Mouse (Mus musculus): Measurements from ENCODE around the gene Ubald2. TPM values are rescaled to one million over a fixed set of nuclear protein-coding genes. Genes with fewer than 3 reads are reported as not detected.

Ubald2 gene
- total and polyA plus RNA-seq, 3 experiments = 56.8 to 77.7 TPM; not detected in 1

DNA sequence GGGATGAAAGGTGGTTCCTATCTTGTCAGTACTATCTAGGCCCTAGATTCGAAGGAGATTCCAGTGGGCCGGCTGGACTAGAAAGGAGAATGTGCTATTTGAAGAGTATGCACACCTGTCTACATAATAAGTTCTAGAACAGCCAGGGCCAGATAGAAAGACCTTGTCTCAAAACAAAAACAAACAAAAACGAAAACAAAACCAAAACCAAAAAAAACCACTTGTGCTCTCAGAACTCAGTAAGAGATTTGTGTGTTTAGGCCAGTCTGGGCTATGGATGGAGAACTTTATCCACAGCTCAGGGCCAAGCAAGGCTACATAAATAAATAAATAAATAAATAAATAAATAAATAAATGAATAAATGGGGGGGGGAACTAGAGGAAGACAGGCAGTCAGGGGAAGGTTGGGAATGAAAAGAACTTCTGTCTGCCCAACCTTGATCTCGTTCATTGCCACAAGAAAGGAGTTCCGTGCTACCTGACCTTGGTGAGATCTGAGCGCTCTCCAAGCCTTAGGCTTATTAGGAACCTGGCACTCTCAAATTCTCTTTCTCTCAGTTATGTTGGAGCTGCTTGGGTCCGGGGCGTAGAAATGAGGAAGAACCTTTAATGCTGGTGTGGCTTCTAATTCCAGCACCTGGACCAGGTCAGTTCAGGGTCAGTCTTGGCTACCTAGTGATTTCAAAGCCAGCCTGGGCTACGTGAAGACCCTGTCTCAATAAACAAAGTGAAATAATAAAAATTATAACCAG, 3.9 kb upstream of the Ubald2 start:
- H3K27ac ChIP-seq (ENCODE audit: control insufficient read depth, low read depth, low read length) = peak overlapping the region; percentile 66
- H3K4me1 ChIP-seq (ENCODE audit: control insufficient read depth in 1 of 2, insufficient read depth in 2 of 2, low read length in 2 of 2) = peaks cover 15 to 49% of the 10 kb centered on the region in 2 experiments
- TF ChIP-seq GATA1 (IDR thresholded peaks at IDR 0.05; ENCODE audit: low read depth, low read length) = 0 out of 2 replicates have a peak, but pooled peaks have one; percentile 19
- TF ChIP-seq TAL1 (IDR thresholded peaks at IDR 0.05; ENCODE audit: low read length) = no peak
- no peak for TF ChIP-seq ZC3H11A (IDR thresholded peaks at IDR 0.05; ENCODE audit: low read depth, low read length)
- TF ChIP-seq ETS1 (IDR thresholded peaks at IDR 0.05; ENCODE audit: low read depth, low read length) = peak; percentile 42; the same call in 1 of the 2 replicates
- TF ChIP-seq EP300 (IDR thresholded peaks at IDR 0.05; ENCODE audit: low read depth in 1 of 2, low read length in 2 of 2) = peak in 1 of 2 experiments; percentile 27; a peak in 1 of 4 replicates
- TF ChIP-seq MYC (IDR thresholded peaks at IDR 0.05; ENCODE audit: low read depth, low read length) = no peak
- H3K9ac ChIP-seq (ENCODE audit: control insufficient read depth, low read depth, low read length, poor library complexity, severe bottlenecking) = peak overlapping the region; percentile 53
- peaks cover 0 to 38% of the 10 kb centered on the region in 2 experiments; a peak in 2 of 4 replicates for H3K36me3 ChIP-seq (ENCODE audit: control insufficient read depth in 1 of 2, insufficient read depth in 2 of 2, low read length in 2 of 2)
- peak; percentile 61 for DNase-seq (ENCODE audit: low read depth, low spot score)
- H3K27me3 ChIP-seq (ENCODE audit: control insufficient read depth in 1 of 2, insufficient read depth in 2 of 2, low read length in 2 of 2) = no peaks in the 10 kb centered on the region
- no peaks in the 10 kb centered on the region for H3K9me3 ChIP-seq (replicated peaks; ENCODE audit: insufficient read depth, low read length)
- H3K79me2 ChIP-seq (ENCODE audit: control insufficient read depth, insufficient read depth, low read length, poor library complexity) = peaks cover 7% of the 10 kb centered on the region
- H3K4me3 ChIP-seq (ENCODE audit: control insufficient read depth in 1 of 2, insufficient read depth in 1 of 2, low read depth in 2 of 2, low read length in 2 of 2) = peak overlapping the region; percentile 34 to 61

DNA sequence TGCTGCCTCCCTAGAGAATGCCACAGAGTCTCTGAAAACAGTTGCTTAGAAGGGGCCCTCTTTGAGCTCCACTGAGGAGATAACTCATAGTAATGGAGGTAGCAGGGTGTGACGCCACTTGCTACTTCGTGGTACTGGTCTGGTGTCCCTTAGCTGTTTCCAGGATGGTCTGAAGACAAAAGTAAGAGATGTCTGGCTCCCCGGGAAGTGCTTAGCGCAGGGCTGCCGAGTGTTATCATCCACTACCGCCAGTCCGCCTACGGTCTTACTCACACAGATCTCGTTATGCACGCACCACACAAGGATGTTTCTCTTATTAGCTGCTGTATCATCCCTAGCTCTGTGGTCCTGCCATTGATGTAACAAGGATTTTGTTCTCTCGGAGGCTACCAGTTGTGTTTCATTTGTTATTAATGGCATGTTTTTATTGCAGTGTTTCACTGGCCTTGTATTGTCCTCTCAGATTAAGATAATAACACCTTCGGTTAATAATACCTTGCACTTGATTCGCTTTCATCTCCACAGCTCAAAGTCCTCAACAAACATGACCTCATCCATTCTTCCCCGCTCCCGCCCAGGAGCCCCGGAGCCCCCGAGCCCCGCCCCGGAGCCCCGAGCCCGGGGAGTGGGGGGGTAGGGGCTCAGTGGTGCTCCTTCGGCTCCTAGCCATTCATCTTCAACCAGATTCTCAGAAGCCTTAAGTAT, 3.0 kb upstream of the Ubald2 start:
- peaks cover 20 to 54% of the 10 kb centered on the region in 2 experiments for H3K4me1 ChIP-seq (ENCODE audit: control insufficient read depth in 1 of 2, insufficient read depth in 2 of 2, low read length in 2 of 2)
- H3K4me3 ChIP-seq (ENCODE audit: control insufficient read depth in 1 of 2, insufficient read depth in 1 of 2, low read depth in 2 of 2, low read length in 2 of 2) = peak overlapping the region; percentile 34 to 61
- H3K9me3 ChIP-seq (replicated peaks; ENCODE audit: insufficient read depth, low read length) = no peaks in the 10 kb centered on the region
- peak overlapping the region; percentile 53 for H3K9ac ChIP-seq (ENCODE audit: control insufficient read depth, low read depth, low read length, poor library complexity, severe bottlenecking)
- no peaks in the 10 kb centered on the region for H3K27me3 ChIP-seq (ENCODE audit: control insufficient read depth in 1 of 2, insufficient read depth in 2 of 2, low read length in 2 of 2)
- peak; percentile 86 for DNase-seq (ENCODE audit: low read depth, low spot score)
- TF ChIP-seq MAFK (IDR thresholded peaks at IDR 0.05; ENCODE audit: borderline replicate concordance, low read depth, low read length) (no peak), ETS1 (IDR thresholded peaks at IDR 0.05; ENCODE audit: low read depth, low read length) (no peak), TAL1 (IDR thresholded peaks at IDR 0.05; ENCODE audit: low read length) (0 out of 2 replicates have a peak, but pooled peaks have one; percentile 22), EP300 (IDR thresholded peaks at IDR 0.05; ENCODE audit: low read depth in 1 of 2, low read length in 2 of 2) (peak; percentile 40 to 61), NRF1 (IDR thresholded peaks at IDR 0.05; ENCODE audit: insufficient read depth, low read depth, low read length, poor library complexity, severe bottlenecking) (no peak), USF2 (IDR thresholded peaks at IDR 0.05; ENCODE audit: borderline replicate concordance in 1 of 2, insufficient read depth in 1 of 2, low read depth in 1 of 2, low read length in 2 of 2) (no peak), MXI1 (IDR thresholded peaks at IDR 0.05; ENCODE audit: low read depth, low read length) (peak; percentile 64), POLR2AphosphoS2 (IDR thresholded peaks at IDR 0.05; ENCODE audit: low read length) (no peak), ZC3H11A (IDR thresholded peaks at IDR 0.05; ENCODE audit: low read depth, low read length) (no peak), BHLHE40 (IDR thresholded peaks at IDR 0.05; ENCODE audit: borderline replicate concordance, low read depth, low read length) (no peak), HCFC1 (IDR thresholded peaks at IDR 0.05; ENCODE audit: low read depth, low read length) (no peak), TCF12 (IDR thresholded peaks at IDR 0.05; ENCODE audit: low read depth, low read length) (0 out of 2 replicates have a peak, but pooled peaks have one; percentile 37), CHD1 (IDR thresholded peaks at IDR 0.05; ENCODE audit: low read depth, low read length) (no peak), RCOR1 (IDR thresholded peaks at IDR 0.05; ENCODE audit: low read depth, low read length) (no peak; the same call in 1 of the 2 replicates), SIN3A (IDR thresholded peaks at IDR 0.05; ENCODE audit: low read length) (peak; percentile 50), USF1 (IDR thresholded peaks at IDR 0.05; ENCODE audit: low read depth, low read length) (no peak), GATA1 (IDR thresholded peaks at IDR 0.05; ENCODE audit: low read depth, low read length) (peak; percentile 48; the same call in 1 of the 2 replicates), TBP (IDR thresholded peaks at IDR 0.05; ENCODE audit: low read depth, low read length) (peak; percentile 92), ZKSCAN1 (IDR thresholded peaks at IDR 0.05; ENCODE audit: low read depth, low read length) (no peak), POLR2AphosphoS5 (IDR thresholded peaks at IDR 0.05; ENCODE audit: borderline replicate concordance, low read depth, low read length) (no peak), MAX (IDR thresholded peaks at IDR 0.05; ENCODE audit: low read length) (0 out of 2 replicates have a peak, but pooled peaks have one; percentile 27), MAZ (IDR thresholded peaks at IDR 0.05; ENCODE audit: low read depth, low read length) (no peak), CTCF (IDR thresholded peaks at IDR 0.05 in 2 of 3, conservative IDR thresholded peaks at IDR 0.05 in 1 of 3; ENCODE audit: control insufficient read depth in 1 of 3, insufficient read depth in 1 of 3, low read depth in 2 of 3, low read length in 3 of 3, poor library complexity in 1 of 3, severe bottlenecking in 1 of 3) (no peak), CHD2 (IDR thresholded peaks at IDR 0.05; ENCODE audit: low read length) (no peak), UBTF (IDR thresholded peaks at IDR 0.05; ENCODE audit: borderline replicate concordance, insufficient read depth, low read depth, low read length) (peak; percentile 80; the same call in 1 of the 2 replicates)
- peaks cover 0 to 43% of the 10 kb centered on the region in 2 experiments; a peak in 2 of 4 replicates for H3K36me3 ChIP-seq (ENCODE audit: control insufficient read depth in 1 of 2, insufficient read depth in 2 of 2, low read length in 2 of 2)
- peaks cover 10% of the 10 kb centered on the region for H3K79me2 ChIP-seq (ENCODE audit: control insufficient read depth, insufficient read depth, low read length, poor library complexity)
- peak overlapping the region; percentile 66 for H3K27ac ChIP-seq (ENCODE audit: control insufficient read depth, low read depth, low read length)
